Mouse (Mus musculus) left cerebral cortex, adult 2 months (tissue): Measurements from ENCODE around the gene Spag5. TPM values are rescaled to one million over a fixed set of nuclear protein-coding genes. Genes with fewer than 3 reads are reported as not detected.
"Not testable (repeated sequence)": the region's sequence is repeated elsewhere in the genome, so short reads cannot be mapped to it uniquely, and the experiment has no call there.

ENCODE experiments used
- DNase-seq, 2 experiments: peaks; one replicate each; pipeline ENCODE4 v3.0.0; 2021 to 2022; ENCODE audit warnings: low spot score in 2 of 2, mixed read lengths in 1 of 2; ENCODE audit errors: extremely low spot score in 1 of 2
- H3K27ac ChIP-seq: fragments of 200-600 bp; 2 replicates; pipeline ENCODE4 v1.8.1; 2022
- H3K4me3 ChIP-seq: fragments of 200-600 bp; 2 replicates; pipeline ENCODE4 v1.8.1; 2022
- CTCF ChIP-seq: fragments of 200-600 bp; IDR thresholded peaks from 2 replicates; pipeline ENCODE4 v1.8.1; 2022; ENCODE audit warnings: antibody characterized with exemption, mild to moderate bottlenecking, moderate library complexity
- intact Hi-C: fragments of 180-260 bp; cut with DNase I; formaldehyde crosslinking; loops from one replicate; pipeline ENCODE4 v1.15.1; 2025
- long read RNA-seq, 2 experiments: library from polyadenylated mRNA; stranded (forward); transcript quantifications; one replicate each; pipeline ENCODE4 v2.0.0; 2021; ENCODE audit warnings: borderline mapping rate in 2 of 2
- total RNA-seq, 2 experiments: library from RNA; stranded (reverse); gene quantifications; 2 replicates each; pipeline ENCODE4 v1.2.3; 2021

Spag5 gene
- total RNA-seq = 10 to 100 TPM; 12.1 to 16.1 TPM
- long read RNA-seq, experiment 1, partial matches to known transcripts = 1 of 7 reads
- long read RNA-seq, experiment 1, other reads (novel, unspliced or antisense) = 4 of 7 reads
- long read RNA-seq, experiment 2, partial matches to known transcripts = 2 of 6 reads
- long read RNA-seq, experiment 2, other reads (novel, unspliced or antisense) = 3 of 6 reads

GRCm38 (mm10) chr11:78301357-78302084 lies at the start of gene Spag5:
Gene Spag5, plus strand, starts transcription at chr11:78301529.
- intact Hi-C loops = no loop called here
- no peak; the same call in 1 of the 2 replicates for TF ChIP-seq CTCF
- peak; percentile 88 to 91 for DNase-seq
- Histone ChIP-seq H3K4me3 (peak within 1 kb of the TSS; percentile 51), H3K27ac (peak within 1 kb of the TSS; percentile 66)

- intact Hi-C loops = no loop called here
- Histone ChIP-seq H3K27ac (no peak overlapping the region), H3K4me3 (no peak overlapping the region)
- no peak for DNase-seq
- peak; percentile 47 for TF ChIP-seq CTCF
These were observed 44.7 kb upstream of the Spag5 start for GRCm38 (mm10) chr11:78256618-78257017.

GRCm38 (mm10) chr11:78260489-78261258 lies 40.7 kb upstream of the Spag5 start:
- no peak for DNase-seq
- peak overlapping the region; percentile 56 for H3K4me3 ChIP-seq
- intact Hi-C loops = loop anchor here (2.0 to 5.0 kb wide), 3 partner anchors 14 to 87 kb away; partner anchors contain the start of gene Pigs

GRCm38 (mm10) chr11:78261380-78262352 lies 39.7 kb upstream of the Spag5 start, which contains the start of gene 2610507B11Rik:
Gene 2610507B11Rik, plus strand, starts transcription at chr11:78261752.
- Histone ChIP-seq H3K27ac (peak within 1 kb of the TSS; percentile 87), H3K4me3 (peak within 1 kb of the TSS; percentile 94)
- no peak; the same call in 1 of the 2 replicates for TF ChIP-seq CTCF
- intact Hi-C loops = loop anchor here (2.0 to 5.0 kb wide), 3 partner anchors 15 to 86 kb away; partner anchors contain the start of gene Pigs
- DNase-seq = peak; percentile 90 to 91

More at GRCm38 (mm10) chr11:78260489-78261258, 40.7 kb upstream of the Spag5 start:
- no peak for TF ChIP-seq CTCF
- H3K27ac ChIP-seq = peak overlapping the region; percentile 76; the same call in 1 of the 2 replicates

- peak overlapping the region; percentile 94 for H3K4me3 ChIP-seq
- DNase-seq = peak; percentile 31 to 32
- H3K27ac ChIP-seq = no peak overlapping the region
- intact Hi-C loops = loop anchor here (5.0 kb wide), 2 partner anchors 65 to 85 kb away; partner anchors contain the start of gene Pigs
- peak; percentile 61 for TF ChIP-seq CTCF
These were observed 38.8 kb upstream of the Spag5 start for GRCm38 (mm10) chr11:78262550-78262949.

GRCm38 (mm10) chr11:78265571-78265970 lies 35.8 kb upstream of the Spag5 start:
- TF ChIP-seq CTCF = no peak
- Histone ChIP-seq H3K27ac (no peak overlapping the region), H3K4me3 (no peak overlapping the region)
- intact Hi-C loops = no loop called here
- DNase-seq = no peak

GRCm38 (mm10) chr11:78271986-78272385 lies 29.3 kb upstream of the Spag5 start:
- no peak overlapping the region for H3K4me3 ChIP-seq
- peak overlapping the region; percentile 28; the same call in 1 of the 2 replicates for H3K27ac ChIP-seq
- TF ChIP-seq CTCF = no peak
- DNase-seq = peak; percentile 62 to 67
- intact Hi-C loops = loop anchor here (5.0 kb wide), 1 partner anchor 45 kb away; no protein-coding TSS in a partner anchor

GRCm38 (mm10) chr11:78275596-78275995 lies 25.7 kb upstream of the Spag5 start:
- no peak for TF ChIP-seq CTCF
- DNase-seq = no peak
- intact Hi-C loops = no loop called here
- H3K4me3 ChIP-seq = no peak overlapping the region
- no peak overlapping the region for H3K27ac ChIP-seq

- intact Hi-C loops = not testable (repeated sequence)
These were observed 25.2 kb upstream of the Spag5 start for GRCm38 (mm10) chr11:78276169-78276568.

GRCm38 (mm10) chr11:78278853-78279252 lies 22.5 kb upstream of the Spag5 start:
- no peak overlapping the region for H3K4me3 ChIP-seq
- no peak for DNase-seq
- H3K27ac ChIP-seq = no peak overlapping the region
- intact Hi-C loops = no loop called here
- TF ChIP-seq CTCF = no peak

More at GRCm38 (mm10) chr11:78276169-78276568, 25.2 kb upstream of the Spag5 start:
- H3K4me3 ChIP-seq, DNase-seq, H3K27ac ChIP-seq: not testable (repeated sequence)
- TF ChIP-seq CTCF = peak; percentile 40
